Mouse (Mus musculus) G1E (cell line): ENCODE measurements around the gene Pank4.

Source experiments
- CTCF ChIP-seq: IDR thresholded peaks from 2 replicates; pipeline ENCODE4 v1.5.1; 2012; ENCODE audit warnings: low read depth, low read length, inconsistent platforms, mixed read lengths
- TAL1 ChIP-seq: conservative IDR thresholded peaks from 2 replicates; pipeline ENCODE4 v1.6.1; 2012; ENCODE audit warnings: low read depth, low read length, inconsistent platforms, mixed read lengths

DNA sequence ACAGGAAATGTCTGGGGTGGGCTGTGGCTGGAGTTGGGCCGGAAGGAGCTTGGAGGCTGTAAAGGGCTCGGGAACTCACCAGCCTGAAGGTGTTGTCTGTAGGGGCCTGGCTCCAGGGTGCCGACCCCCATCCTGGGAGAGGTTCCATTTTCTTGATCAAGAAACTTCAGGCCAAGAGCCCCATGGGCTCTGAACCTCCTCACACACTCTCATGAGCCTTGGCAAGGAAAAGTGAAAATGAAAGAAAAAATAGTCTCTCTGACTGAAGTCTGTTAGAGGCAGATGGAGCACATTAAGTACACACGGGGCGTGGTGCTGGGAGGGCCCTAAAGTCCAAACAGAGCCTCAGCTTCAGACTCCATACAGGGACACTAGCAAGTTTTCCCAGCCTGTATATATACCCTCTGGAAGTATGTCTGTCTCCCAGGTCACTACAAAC lies 36.0 kb upstream of the Pank4 start:
- TF ChIP-seq TAL1 (no peak), CTCF (no peak)
